Mouse (Mus musculus): ENCODE measurements at regions not wholly inside any gene's neighbourhood (a gene's known extent, or its start where the extent isn't known, plus 50 kb on each side); places are given as distances from the start of the nearest gene placed in this dataset.

DNA sequence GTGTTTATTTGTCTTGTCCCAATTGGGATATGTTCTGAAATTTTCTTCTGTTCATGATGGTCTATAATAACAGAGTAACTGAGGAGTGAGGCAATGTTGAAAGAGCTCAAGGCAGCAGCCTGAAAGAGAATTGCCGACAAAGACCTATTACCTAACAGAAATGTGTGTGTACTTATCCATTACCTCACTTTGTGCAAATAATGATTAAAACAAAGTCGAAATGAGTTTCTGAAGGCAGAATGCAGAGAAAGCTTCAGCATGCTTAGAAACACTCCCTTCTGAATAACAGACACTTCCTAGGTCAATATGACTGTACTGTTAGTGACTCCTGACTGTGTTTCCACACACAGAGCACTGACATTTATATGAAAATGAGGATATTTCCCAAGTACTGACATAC is 63.0 kb downstream of the Kbtbd8 start:
- TF ChIP-seq CTCF (IDR thresholded peaks at IDR 0.05; ENCODE audit: extremely low read depth, insufficient read depth, low read length) (no peak), POLR2A (IDR thresholded peaks at IDR 0.05; ENCODE audit: extremely low read depth, insufficient read depth, low read length) (no peak)
